Mouse (Mus musculus) heart, adult 2 months (tissue): ENCODE measurements around the gene Suz12. TPM values are rescaled to one million over a fixed set of nuclear protein-coding genes. Genes with fewer than 3 reads are reported as not detected.

ENCODE experiments used
- DNase-seq, 2 experiments: peaks; one replicate each; pipeline ENCODE4 v3.0.0; 2021
- H3K27ac ChIP-seq: fragments of 200-600 bp; 2 replicates; pipeline ENCODE4 v1.8.1; 2022
- H3K27me3 ChIP-seq: fragments of 200-500 bp; 2 replicates; pipeline ENCODE4 v1.6.1; 2012; ENCODE audit warnings: mild to moderate bottlenecking, low read length, inconsistent platforms, mixed read lengths; ENCODE audit not compliant: control insufficient read depth, insufficient read depth
- H3K36me3 ChIP-seq: fragments of 200-500 bp; 2 replicates; pipeline ENCODE4 v1.6.1; 2012; ENCODE audit warnings: low read length, inconsistent platforms; ENCODE audit not compliant: control insufficient read depth, insufficient read depth
- H3K4me1 ChIP-seq: fragments of 200-500 bp; 2 replicates; pipeline ENCODE4 v1.6.1; 2011; ENCODE audit warnings: low read length; ENCODE audit not compliant: control insufficient read depth, insufficient read depth
- H3K4me3 ChIP-seq: fragments of 200-600 bp; 2 replicates; pipeline ENCODE4 v1.8.1; 2022
- H3K79me2 ChIP-seq: fragments of 200-500 bp; replicated peaks from 2 replicates; pipeline ENCODE4 v1.6.1; 2012; ENCODE audit warnings: mild to moderate bottlenecking, inconsistent platforms, low read length, moderate library complexity, mixed read lengths; ENCODE audit not compliant: control insufficient read depth, insufficient read depth
- H3K9ac ChIP-seq: fragments of 200-500 bp; 2 replicates; pipeline ENCODE4 v1.6.1; 2012; ENCODE audit warnings: low read depth, mild to moderate bottlenecking, control low read depth, inconsistent platforms, low read length, mixed read lengths
- CTCF ChIP-seq: fragments of 200-600 bp; IDR thresholded peaks from 2 replicates; pipeline ENCODE4 v1.8.1; 2022; ENCODE audit warnings: antibody characterized with exemption, mild to moderate bottlenecking, moderate library complexity
- EP300 ChIP-seq: fragments of 200-500 bp; IDR thresholded peaks from 2 replicates; pipeline ENCODE4 v1.6.1; 2011; ENCODE audit warnings: low read depth, low read length, control low read depth; ENCODE audit not compliant: insufficient read depth
- POLR2A ChIP-seq: fragments of 200-500 bp; IDR thresholded peaks from 2 replicates; pipeline ENCODE4 v1.6.1; 2011; ENCODE audit warnings: mild to moderate bottlenecking, low read depth, low read length, control low read depth; ENCODE audit not compliant: insufficient read depth
- WGBS: fragments of 180-500 bp; shearing (Covaris S2); methylation state at CpG from one replicate; pipeline ENCODE4 v1.1.7; 2018; 5-methylcytosine and 5-hydroxymethylcytosine counted together
- intact Hi-C: fragments of 180-260 bp; cut with DNase I; formaldehyde crosslinking; loops from one replicate; pipeline ENCODE4 v1.15.1; 2025
- polyA plus RNA-seq: library from polyadenylated mRNA; depleted of rRNA; stranded (reverse); fragments of >200 nt; gene quantifications from 2 replicates; pipeline ENCODE4 v1.2.3, GENCODE M21; 2012
- total RNA-seq, 2 experiments: library from RNA; stranded (reverse); gene quantifications; 2 replicates each; pipeline ENCODE4 v1.2.3; 2021

Suz12 gene
- total and polyA plus RNA-seq, 3 experiments: 3.7 to 26.7 (median 23.9) TPM

GRCm38 (mm10) chr11:79986886-79987285 is 6.0 kb upstream of the Suz12 start:
- DNase-seq: no peak
- Histone ChIP-seq H3K9ac (no peak overlapping the region), H3K27me3 (no peaks in the 10 kb centered on the region), H3K79me2 (no peaks in the 10 kb centered on the region), H3K27ac (no peak overlapping the region), H3K4me3 (no peak overlapping the region), H3K4me1 (no peaks in the 10 kb centered on the region), H3K36me3 (no peaks in the 10 kb centered on the region)
- intact Hi-C loops: no loop called here
- WGBS: 76% methylated on average over 4 of the region's 4 CpGs
- TF ChIP-seq POLR2A (no peak), EP300 (no peak)

- no peaks in the 10 kb centered on the region for H3K27me3 ChIP-seq
- intact Hi-C loops: no loop called here
- no peaks in the 10 kb centered on the region for H3K36me3 ChIP-seq
- 93% methylated on average over 3 of the region's 3 CpGs for WGBS
- H3K4me1 ChIP-seq: no peaks in the 10 kb centered on the region
- no peak overlapping the region for H3K27ac ChIP-seq
- DNase-seq: no peak
- H3K9ac ChIP-seq: no peak overlapping the region
- TF ChIP-seq CTCF: no peak
- no peak for TF ChIP-seq EP300
- no peak for TF ChIP-seq POLR2A
- H3K4me3 ChIP-seq: no peak overlapping the region
- H3K79me2 ChIP-seq: no peaks in the 10 kb centered on the region
These were observed 5.0 kb upstream of the Suz12 start for GRCm38 (mm10) chr11:79987896-79988295.

GRCm38 (mm10) chr11:79990120-79990519 is 2.8 kb upstream of the Suz12 start:
- Histone ChIP-seq H3K9ac (no peak overlapping the region), H3K27me3 (no peaks in the 10 kb centered on the region), H3K36me3 (no peaks in the 10 kb centered on the region; the same call in 1 of the 2 replicates), H3K27ac (no peak overlapping the region), H3K4me1 (no peaks in the 10 kb centered on the region), H3K79me2 (peaks cover 5% of the 10 kb centered on the region; the same call in 1 of the 2 replicates), H3K4me3 (no peak overlapping the region)
- no peak for TF ChIP-seq EP300
- TF ChIP-seq POLR2A: no peak
- TF ChIP-seq CTCF: no peak
- intact Hi-C loops: no loop called here
- 81% methylated on average over 2 of the region's 2 CpGs for WGBS
- no peak for DNase-seq

- H3K27ac ChIP-seq: no peak overlapping the region
- peaks cover 5% of the 10 kb centered on the region; the same call in 1 of the 2 replicates for H3K79me2 ChIP-seq
- WGBS: 96% methylated on average over 5 of the region's 5 CpGs
- intact Hi-C loops: no loop called here
- DNase-seq: no peak
- H3K4me3 ChIP-seq: no peak overlapping the region
- H3K36me3 ChIP-seq: no peaks in the 10 kb centered on the region; the same call in 1 of the 2 replicates
- no peaks in the 10 kb centered on the region for H3K4me1 ChIP-seq
- H3K9ac ChIP-seq: no peak overlapping the region
- H3K27me3 ChIP-seq: no peaks in the 10 kb centered on the region
- TF ChIP-seq EP300 (no peak), POLR2A (no peak)
These were observed 1.3 kb upstream of the Suz12 start for GRCm38 (mm10) chr11:79991600-79991999.

- Histone ChIP-seq H3K79me2 (peaks cover 5% of the 10 kb centered on the region; the same call in 1 of the 2 replicates), H3K36me3 (no peaks in the 10 kb centered on the region; the same call in 1 of the 2 replicates), H3K27me3 (no peaks in the 10 kb centered on the region), H3K27ac (peak overlapping the region; percentile 88), H3K4me3 (peak overlapping the region; percentile 84), H3K4me1 (no peaks in the 10 kb centered on the region), H3K9ac (peak overlapping the region; percentile 74)
- TF ChIP-seq POLR2A (no peak), CTCF (no peak), EP300 (no peak)
- WGBS: 26% methylated on average over 21 of the region's 21 CpGs
- intact Hi-C loops: loop anchor here (2.0 kb wide), 1 partner anchor 29 kb away; the partner anchor contains the start of gene Utp6
- DNase-seq: no peak
These were observed 793 bp upstream of the Suz12 start for GRCm38 (mm10) chr11:79992035-79992591.
